Mouse (Mus musculus) heart, adult 8-10 months (tissue): ENCODE measurements around the gene Ptgfr. TPM values are rescaled to one million over a fixed set of nuclear protein-coding genes. Genes with fewer than 3 reads are reported as not detected.

Experiments
- total RNA-seq, 4 experiments: library from RNA; stranded (reverse); gene quantifications; 2 replicates each; pipeline ENCODE4 v1.2.4; 2022

The Ptgfr gene
- total RNA-seq, 4 experiments from 2014 or later: 2.4 to 6.7 (median 3.9) TPM

Other genes with a start within 250 kb of the Ptgfr start
- gene Ifi44, start 87.7 kb downstream of the Ptgfr start, total RNA-seq: under 1 TPM; 0.30 to 0.72 (median 0.54) TPM
- gene Ifi44l, start 74.7 kb downstream of the Ptgfr start, total RNA-seq: not detected